Mouse (Mus musculus): ENCODE results near the gene Tmem175. TPM values are rescaled to one million over a fixed set of nuclear protein-coding genes. Genes with fewer than 3 reads are reported as not detected.
"Not testable (repeated sequence)": the region's sequence is repeated elsewhere in the genome, so short reads cannot be mapped to it uniquely, and the experiment has no call there.

Gene Tmem175
- total RNA-seq (2015) (18.7 and 21.5 TPM in 2 replicates), total RNA-seq (2017) (8.7 and 11.7 TPM in 2 replicates)

- ATAC-seq (ENCODE audit: poor library complexity, severe bottlenecking), result peak; percentile 93
These were observed at the start of gene Tmem175, which contains the start of gene Gak for GRCm38 (mm10) chr5:108629634-108630483. TSS of gene Tmem175 (plus strand) at chr5:108629770. TSS of gene Gak (minus strand) at chr5:108629755.

GRCm38 (mm10) chr5:108581361-108581891 lies 48.1 kb upstream of the Tmem175 start:
- no peak for ATAC-seq (ENCODE audit: poor library complexity, severe bottlenecking)

GRCm38 (mm10) chr5:108599923-108600322 lies 29.6 kb upstream of the Tmem175 start:
- no peak for ATAC-seq (ENCODE audit: poor library complexity, severe bottlenecking)

GRCm38 (mm10) chr5:108602537-108602936 lies 27.0 kb upstream of the Tmem175 start:
- ATAC-seq (ENCODE audit: poor library complexity, severe bottlenecking), result 0 out of 2 replicates have a peak, but pooled peaks have one; percentile 35

- no peak for ATAC-seq (ENCODE audit: poor library complexity, severe bottlenecking)
These were observed 19.1 kb upstream of the Tmem175 start for GRCm38 (mm10) chr5:108610426-108610825.

- ATAC-seq (ENCODE audit: poor library complexity, severe bottlenecking), result no peak
These were observed 7.7 kb upstream of the Tmem175 start for GRCm38 (mm10) chr5:108621870-108622269.

GRCm38 (mm10) chr5:108626050-108626660 lies 3.4 kb upstream of the Tmem175 start:
- no peak for ATAC-seq (ENCODE audit: poor library complexity, severe bottlenecking)

GRCm38 (mm10) chr5:108628891-108629633 lies 508 bp upstream of the Tmem175 start:
- ATAC-seq (ENCODE audit: poor library complexity, severe bottlenecking), result peak; percentile 58

- ATAC-seq (ENCODE audit: poor library complexity, severe bottlenecking), result no peak
These were observed 4.1 kb downstream of the Tmem175 start for GRCm38 (mm10) chr5:108633676-108634075.

GRCm38 (mm10) chr5:108634088-108634487 lies 4.5 kb downstream of the Tmem175 start:
- not testable (repeated sequence) for ATAC-seq (ENCODE audit: poor library complexity, severe bottlenecking)

GRCm38 (mm10) chr5:108636172-108636571 lies 6.6 kb downstream of the Tmem175 start:
- peak; percentile 93 for ATAC-seq (ENCODE audit: poor library complexity, severe bottlenecking)

- ATAC-seq (ENCODE audit: poor library complexity, severe bottlenecking), result no peak
These were observed 14.1 kb downstream of the Tmem175 start for GRCm38 (mm10) chr5:108643674-108644073.

- no peak for ATAC-seq (ENCODE audit: poor library complexity, severe bottlenecking)
These were observed 16.2 kb downstream of the Tmem175 start for GRCm38 (mm10) chr5:108645651-108646342.

- no peak for ATAC-seq (ENCODE audit: poor library complexity, severe bottlenecking)
These were observed 16.7 kb downstream of the Tmem175 start for GRCm38 (mm10) chr5:108646343-108646660.

- ATAC-seq (ENCODE audit: poor library complexity, severe bottlenecking), result no peak
These were observed 17.7 kb downstream of the Tmem175 start for GRCm38 (mm10) chr5:108647311-108647710.

GRCm38 (mm10) chr5:108647820-108648465 lies 18.4 kb downstream of the Tmem175 start:
- no peak for ATAC-seq (ENCODE audit: poor library complexity, severe bottlenecking)

GRCm38 (mm10) chr5:108648937-108649576 lies 19.5 kb downstream of the Tmem175 start:
- ATAC-seq (ENCODE audit: poor library complexity, severe bottlenecking), result no peak

- ATAC-seq (ENCODE audit: poor library complexity, severe bottlenecking), result no peak
These were observed 20.8 kb downstream of the Tmem175 start for GRCm38 (mm10) chr5:108650341-108650740.

- no peak for ATAC-seq (ENCODE audit: poor library complexity, severe bottlenecking)
These were observed 21.7 kb downstream of the Tmem175 start for GRCm38 (mm10) chr5:108651136-108651720.
